Mouse (Mus musculus) kidney, embryonic 15.5 days (tissue): ENCODE data around the gene Tns3. TPM values are rescaled to one million over a fixed set of nuclear protein-coding genes. Genes with fewer than 3 reads are reported as not detected.
"Not testable (repeated sequence)": the region's sequence is repeated elsewhere in the genome, so short reads cannot be mapped to it uniquely, and the experiment has no call there.

Experiments used
- ATAC-seq: fragments of 200-750 bp; cut with Nextera tagmentation; replicated peaks from 2 replicates; pipeline ENCODE4 v1.8.0; 2017; ENCODE audit warnings: moderate TSS enrichment; ENCODE audit not compliant: low FRiP score
- H3K27ac ChIP-seq: fragments of 300-500 bp; sonication (generic); 2 replicates; pipeline ENCODE4 v1.5.1; 2015; ENCODE audit warnings: mild to moderate bottlenecking, inconsistent platforms
- H3K27me3 ChIP-seq: fragments of 300-500 bp; sonication (generic); 2 replicates; pipeline ENCODE4 v1.6.1; 2015; ENCODE audit warnings: inconsistent platforms
- H3K36me3 ChIP-seq: fragments of 300-500 bp; sonication (generic); 2 replicates; pipeline ENCODE4 v1.6.1; 2015; ENCODE audit warnings: inconsistent platforms
- H3K4me1 ChIP-seq: fragments of 300-500 bp; sonication (generic); 2 replicates; pipeline ENCODE4 v1.6.1; 2015; ENCODE audit warnings: inconsistent platforms
- H3K4me2 ChIP-seq: fragments of 300-500 bp; sonication (generic); 2 replicates; pipeline ENCODE4 v1.6.1; 2015; ENCODE audit warnings: moderate library complexity, mild to moderate bottlenecking, inconsistent platforms
- H3K4me3 ChIP-seq: fragments of 300-500 bp; sonication (generic); replicated peaks from 2 replicates; pipeline ENCODE4 v1.5.1; 2015; ENCODE audit warnings: mild to moderate bottlenecking, inconsistent platforms
- H3K9ac ChIP-seq: fragments of 300-500 bp; sonication (generic); 2 replicates; pipeline ENCODE4 v1.6.1; 2015; ENCODE audit warnings: mild to moderate bottlenecking, inconsistent platforms
- H3K9me3 ChIP-seq: fragments of 300-500 bp; sonication (generic); replicated peaks from 2 replicates; pipeline ENCODE4 v1.6.1; 2016; ENCODE audit warnings: inconsistent platforms
- WGBS: fragments of 180-500 bp; shearing (Covaris S2); methylation state at CpG from one replicate; pipeline ENCODE4 v1.1.7; 2015; ENCODE audit warnings: mixed read lengths; 5-methylcytosine and 5-hydroxymethylcytosine counted together
- polyA plus RNA-seq: library from polyadenylated mRNA; unstranded; fragments of >200 nt; fragmentation: Nextera tagmentation; extraction: Ambion mirVana; gene quantifications from 2 replicates; pipeline ENCODE4 v1.2.1, GENCODE M21; 2015

Gene Tns3
- polyA plus RNA-seq, 1 experiment from 2014 or later: 27.7 TPM

GRCm38 (mm10) chr11:8625915-8626604 lies 38.3 kb downstream of the Tns3 start:
- no peaks in the 10 kb centered on the region for H3K36me3 ChIP-seq
- no peak overlapping the region for H3K4me2 ChIP-seq
- WGBS: 55% methylated on average over 10 of the region's 10 CpGs
- no peaks in the 10 kb centered on the region for H3K9me3 ChIP-seq
- H3K4me1 ChIP-seq: peaks cover 82% of the 10 kb centered on the region
- H3K27me3 ChIP-seq: no peaks in the 10 kb centered on the region
- H3K4me3 ChIP-seq: no peak overlapping the region
- no peak overlapping the region for H3K9ac ChIP-seq
- no peak for ATAC-seq
- H3K27ac ChIP-seq: peak overlapping the region; percentile 85

GRCm38 (mm10) chr11:8625451-8625850 lies 38.9 kb downstream of the Tns3 start:
- no peak for ATAC-seq
- 50% methylated on average over 6 of the region's 6 CpGs for WGBS
- H3K4me1 ChIP-seq: peaks cover 83% of the 10 kb centered on the region
- peak overlapping the region; percentile 85 for H3K27ac ChIP-seq
- no peaks in the 10 kb centered on the region for H3K27me3 ChIP-seq
- no peak overlapping the region for H3K9ac ChIP-seq
- H3K36me3 ChIP-seq: no peaks in the 10 kb centered on the region
- no peak overlapping the region for H3K4me2 ChIP-seq
- no peaks in the 10 kb centered on the region for H3K9me3 ChIP-seq
- H3K4me3 ChIP-seq: no peak overlapping the region

- peaks cover 74% of the 10 kb centered on the region for H3K4me1 ChIP-seq
- peak overlapping the region; percentile 84 for H3K9ac ChIP-seq
- H3K9me3 ChIP-seq: no peaks in the 10 kb centered on the region
- peak overlapping the region; percentile 85 for H3K27ac ChIP-seq
- peak; percentile 68 for ATAC-seq
- peak overlapping the region; percentile 77 for H3K4me3 ChIP-seq
- no peaks in the 10 kb centered on the region for H3K36me3 ChIP-seq
- under 1% methylated on average over 73 of the region's 74 CpGs for WGBS
- H3K4me2 ChIP-seq: peak overlapping the region; percentile 99
- no peaks in the 10 kb centered on the region for H3K27me3 ChIP-seq
Observed at GRCm38 (mm10) chr11:8624179-8624886, 40.0 kb downstream of the Tns3 start.

DNA sequence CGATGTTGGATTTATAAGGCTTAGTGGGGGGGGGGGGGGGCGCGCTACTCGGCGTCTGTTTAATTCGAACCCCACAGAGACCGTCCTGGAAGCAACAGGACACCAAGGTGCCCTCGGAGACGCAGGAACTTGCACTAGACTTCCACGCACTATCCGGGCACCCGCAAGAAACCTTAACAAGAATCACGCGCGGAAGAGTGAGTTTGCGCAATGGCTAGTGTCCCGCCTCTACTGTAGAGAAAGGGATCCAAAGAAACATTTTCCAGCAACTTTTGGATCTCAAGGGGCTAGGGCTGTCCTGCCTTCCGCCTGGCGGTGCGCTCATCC lies 40.5 kb downstream of the Tns3 start:
- Histone ChIP-seq H3K9me3 (no peaks in the 10 kb centered on the region), H3K4me3 (peak overlapping the region; percentile 77), H3K36me3 (no peaks in the 10 kb centered on the region), H3K27me3 (no peaks in the 10 kb centered on the region), H3K9ac (peak overlapping the region; percentile 84), H3K27ac (peak overlapping the region; percentile 85), H3K4me2 (peak overlapping the region; percentile 99), H3K4me1 (peaks cover 71% of the 10 kb centered on the region)
- no peak for ATAC-seq
- 2% methylated on average over 20 of the region's 20 CpGs for WGBS

DNA sequence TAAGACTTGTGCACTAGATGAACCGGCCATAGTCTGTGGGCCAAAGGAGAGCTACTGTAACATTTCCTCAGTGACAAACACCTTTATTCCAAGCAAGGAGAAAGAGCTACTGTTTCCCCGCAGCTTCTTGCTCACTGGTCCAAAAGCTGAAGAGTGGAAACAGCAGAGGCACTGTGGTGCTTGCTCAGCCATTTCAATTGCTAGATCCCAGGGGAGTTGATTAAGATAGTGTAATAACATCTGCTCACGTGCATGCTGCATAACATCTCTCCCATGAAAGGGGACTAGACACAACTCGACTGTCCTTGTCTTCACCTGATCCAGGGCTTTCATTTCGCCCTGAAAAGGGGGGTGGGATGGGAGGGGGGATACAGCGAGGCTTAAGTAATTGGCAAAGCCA lies 41.7 kb downstream of the Tns3 start:
- Histone ChIP-seq H3K36me3 (no peaks in the 10 kb centered on the region), H3K9me3 (no peaks in the 10 kb centered on the region), H3K4me1 (peaks cover 75% of the 10 kb centered on the region), H3K4me2 (peak overlapping the region; percentile 99), H3K27ac (peak overlapping the region; percentile 85; the same call in 1 of the 2 replicates), H3K9ac (no peak overlapping the region), H3K4me3 (peak overlapping the region; percentile 77), H3K27me3 (no peaks in the 10 kb centered on the region)
- no peak for ATAC-seq
- WGBS: 42% methylated on average over 6 of the region's 6 CpGs

- not testable (repeated sequence) for H3K4me2 ChIP-seq, H3K9ac ChIP-seq, H3K9me3 ChIP-seq, H3K4me3 ChIP-seq, ATAC-seq, H3K27ac ChIP-seq, H3K27me3 ChIP-seq, H3K36me3 ChIP-seq
- 82% methylated on average over 7 of the region's 7 CpGs for WGBS
- peaks cover 63% of the 10 kb centered on the region for H3K4me1 ChIP-seq
Observed at GRCm38 (mm10) chr11:8619111-8619510, 45.2 kb downstream of the Tns3 start.

DNA sequence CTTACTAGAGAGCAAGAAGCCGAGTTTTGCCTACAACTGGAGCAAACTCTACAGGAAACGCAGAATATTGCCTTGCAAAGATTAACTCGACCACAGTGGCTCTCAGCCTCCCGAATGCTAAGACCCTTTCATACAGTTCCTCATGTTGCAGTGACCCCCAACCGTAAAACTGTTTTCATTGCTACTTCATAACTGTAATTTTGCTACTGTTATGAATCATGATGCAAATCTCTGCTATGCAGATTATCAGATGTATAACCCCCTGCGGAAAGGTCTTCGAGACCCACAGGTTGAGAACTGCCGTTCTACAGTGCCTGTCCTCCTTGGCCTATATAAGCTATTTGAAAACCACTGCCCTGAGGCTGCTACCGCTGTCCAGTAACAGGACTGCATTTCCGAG lies 46.0 kb downstream of the Tns3 start:
- no peaks in the 10 kb centered on the region for H3K27me3 ChIP-seq
- H3K4me3 ChIP-seq: no peak overlapping the region
- H3K9ac ChIP-seq: no peak overlapping the region
- H3K36me3 ChIP-seq: peaks cover 16% of the 10 kb centered on the region
- no peak overlapping the region for H3K4me2 ChIP-seq
- H3K9me3 ChIP-seq: no peaks in the 10 kb centered on the region
- 51% methylated on average over 10 of the region's 10 CpGs for WGBS
- peaks cover 56% of the 10 kb centered on the region for H3K4me1 ChIP-seq
- H3K27ac ChIP-seq: peak overlapping the region; percentile 37; the same call in 1 of the 2 replicates
- ATAC-seq: no peak

- H3K9ac ChIP-seq: no peak overlapping the region
- 0 out of 2 replicates have a peak overlapping the region, but pooled peaks have one; percentile 33 for H3K27ac ChIP-seq
- no peaks in the 10 kb centered on the region for H3K27me3 ChIP-seq
- no peaks in the 10 kb centered on the region for H3K9me3 ChIP-seq
- no peak overlapping the region for H3K4me2 ChIP-seq
- ATAC-seq: peak; percentile 22; the same call in 1 of the 2 replicates
- 29% methylated on average over 12 of the region's 12 CpGs for WGBS
- peaks cover 42% of the 10 kb centered on the region for H3K4me1 ChIP-seq
- peaks cover 29% of the 10 kb centered on the region for H3K36me3 ChIP-seq
- no peak overlapping the region for H3K4me3 ChIP-seq
Observed at GRCm38 (mm10) chr11:8615436-8615835, 48.9 kb downstream of the Tns3 start.

DNA sequence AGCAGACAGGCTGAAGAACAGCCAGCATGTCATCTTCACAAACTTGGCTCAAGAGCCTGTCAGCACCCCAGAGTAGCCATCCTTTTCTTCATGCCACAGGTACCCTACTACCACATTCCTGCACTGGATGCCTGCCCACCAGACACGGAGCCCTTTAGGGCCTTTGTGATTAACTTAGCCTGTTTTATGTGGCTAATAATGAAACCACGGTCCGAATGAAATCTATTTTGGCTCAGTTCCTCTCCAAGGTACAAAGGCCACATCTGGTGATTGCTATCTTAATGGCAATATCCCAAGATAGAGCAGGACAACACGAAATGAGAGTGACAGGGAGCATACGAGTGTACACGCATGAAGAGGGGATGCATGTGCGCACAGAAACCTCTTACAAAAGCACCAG lies 53.9 kb downstream of the Tns3 start:
- 53% methylated on average over 7 of the region's 7 CpGs for WGBS
- H3K27ac ChIP-seq: peak overlapping the region; percentile 39; the same call in 1 of the 2 replicates
- no peak for ATAC-seq

DNA sequence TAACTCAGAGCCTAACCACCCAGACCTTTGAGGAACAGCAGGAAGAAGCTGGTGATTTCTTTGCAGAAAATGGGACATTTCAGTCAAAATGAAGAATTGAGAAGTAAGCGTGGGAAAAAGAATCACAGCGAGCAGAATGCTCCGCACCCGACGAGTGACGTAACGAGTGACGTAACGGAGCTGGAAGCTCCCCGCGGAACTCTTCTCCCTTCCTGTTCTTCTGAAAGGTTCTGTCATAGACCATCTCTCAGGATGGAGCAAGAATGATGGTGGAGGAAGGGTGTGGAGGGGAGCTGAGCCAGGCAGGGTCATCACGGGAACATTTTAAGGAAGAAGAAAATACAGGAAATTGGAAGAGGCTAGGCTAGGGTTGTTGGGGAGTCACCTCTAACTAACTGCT lies 54.5 kb downstream of the Tns3 start:
- no peak overlapping the region for H3K4me3 ChIP-seq
- WGBS: 82% methylated on average over 12 of the region's 12 CpGs
- no peak overlapping the region for H3K4me2 ChIP-seq
- H3K9ac ChIP-seq: no peak overlapping the region
- H3K27ac ChIP-seq: peak overlapping the region; percentile 39; the same call in 1 of the 2 replicates
- peaks cover 47% of the 10 kb centered on the region for H3K36me3 ChIP-seq
- no peaks in the 10 kb centered on the region for H3K9me3 ChIP-seq
- no peaks in the 10 kb centered on the region for H3K27me3 ChIP-seq
- H3K4me1 ChIP-seq: peaks cover 23% of the 10 kb centered on the region
- ATAC-seq: no peak

More for the DNA sequence above, 53.9 kb downstream of the Tns3 start:
- Histone ChIP-seq H3K4me2 (no peak overlapping the region), H3K27me3 (no peaks in the 10 kb centered on the region), H3K4me1 (peaks cover 26% of the 10 kb centered on the region), H3K9me3 (no peaks in the 10 kb centered on the region), H3K4me3 (no peak overlapping the region), H3K36me3 (peaks cover 42% of the 10 kb centered on the region), H3K9ac (no peak overlapping the region)

- Histone ChIP-seq H3K9me3 (no peaks in the 10 kb centered on the region), H3K4me3 (no peak overlapping the region), H3K36me3 (peaks cover 30% of the 10 kb centered on the region), H3K4me2 (no peak overlapping the region), H3K27ac (no peak overlapping the region), H3K9ac (no peak overlapping the region), H3K27me3 (no peaks in the 10 kb centered on the region), H3K4me1 (peaks cover 32% of the 10 kb centered on the region)
- no peak for ATAC-seq
- WGBS: 94% methylated on average over 1 of the region's 1 CpGs
Observed at GRCm38 (mm10) chr11:8607123-8607522, 57.2 kb downstream of the Tns3 start.

DNA sequence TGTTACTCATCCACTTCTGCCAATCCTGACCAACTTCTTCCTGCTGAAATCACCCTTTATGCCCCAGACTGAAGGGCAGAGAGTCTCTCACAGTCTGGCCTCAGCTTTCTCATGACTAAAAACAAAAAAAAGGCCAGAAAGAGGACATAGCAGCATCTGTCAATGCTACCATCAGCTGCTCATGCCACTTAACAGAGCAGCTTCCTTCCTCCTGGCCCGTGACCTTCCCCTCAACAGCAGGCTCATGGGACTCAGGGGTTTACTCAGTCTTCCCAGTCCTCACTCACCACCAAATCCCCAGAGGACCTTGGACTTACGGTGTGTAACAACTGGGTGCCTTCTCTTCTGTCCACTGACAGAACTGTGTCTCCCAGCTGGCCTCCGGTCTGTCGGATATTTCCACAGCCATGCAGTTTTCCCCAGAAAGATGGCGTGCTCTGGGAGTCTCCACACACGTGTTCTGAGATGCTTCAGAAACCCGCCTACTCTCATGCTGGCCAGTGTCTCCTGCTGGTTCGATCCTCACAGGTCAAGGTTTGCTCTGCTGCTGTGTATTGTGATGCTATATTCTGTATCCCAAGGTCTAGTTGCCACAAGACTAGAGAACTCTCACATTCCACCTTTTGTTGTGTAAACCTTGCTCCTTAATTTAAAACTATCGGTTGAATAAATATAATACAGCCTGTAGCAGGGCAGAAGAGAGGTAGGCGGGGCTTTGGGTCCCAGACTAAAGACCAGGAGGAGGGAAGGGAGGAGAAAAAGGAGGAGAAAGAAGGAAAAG lies 59.4 kb downstream of the Tns3 start:
- Histone ChIP-seq H3K36me3 (peaks cover 31% of the 10 kb centered on the region), H3K9me3 (no peaks in the 10 kb centered on the region), H3K27me3 (no peaks in the 10 kb centered on the region), H3K27ac (no peak overlapping the region), H3K4me2 (no peak overlapping the region), H3K9ac (no peak overlapping the region), H3K4me3 (no peak overlapping the region), H3K4me1 (peaks cover 26% of the 10 kb centered on the region)
- no peak for ATAC-seq
- 90% methylated on average over 10 of the region's 10 CpGs for WGBS
